Mouse (Mus musculus): ENCODE data around the gene Kcng4.

Gene Kcng4

DNA sequence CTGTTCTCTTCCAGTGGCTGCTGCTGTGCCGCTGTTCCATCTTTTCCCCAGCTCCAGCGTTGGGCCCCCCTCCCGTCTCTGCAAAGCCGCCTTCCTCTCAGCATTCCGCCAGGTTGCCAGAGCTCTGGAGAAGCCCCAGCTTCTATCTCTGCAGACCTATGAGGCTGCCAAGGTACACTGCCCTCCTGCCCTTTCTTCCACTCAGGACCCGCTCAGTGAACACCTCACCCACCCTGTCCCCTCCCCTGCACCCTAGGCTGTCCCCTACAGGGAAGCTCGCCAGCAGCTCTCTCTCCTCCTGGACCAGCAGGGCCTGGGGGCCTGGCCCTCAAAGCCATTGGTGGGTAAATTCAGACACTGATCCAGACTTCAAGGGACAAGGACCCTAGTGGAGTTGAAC is 19.1 kb downstream of the Kcng4 start:
- WGBS, result 75% methylated on average over 7 of the region's 7 CpGs

DNA sequence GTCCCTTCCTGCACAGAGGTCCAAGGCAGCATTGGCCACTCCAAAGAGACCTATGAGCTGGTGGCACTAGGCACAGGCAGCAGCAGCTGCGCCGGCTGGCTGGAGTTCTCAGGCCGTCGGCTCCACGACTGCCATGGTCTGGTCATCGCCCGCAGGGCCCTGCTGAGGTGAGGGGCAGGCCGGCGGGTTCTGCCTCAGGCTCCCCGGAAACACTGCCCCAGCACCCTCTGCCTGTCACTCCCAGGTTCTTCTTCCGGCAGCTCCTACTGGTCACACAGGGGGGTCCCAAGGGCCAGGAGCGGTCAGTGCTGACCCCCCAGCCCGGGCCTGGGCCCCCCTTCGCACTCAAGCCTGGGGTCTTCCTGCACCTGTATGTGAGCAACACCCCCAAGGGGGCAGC is 20.4 kb downstream of the Kcng4 start:
- 77% methylated on average over 14 of the region's 14 CpGs for WGBS

DNA sequence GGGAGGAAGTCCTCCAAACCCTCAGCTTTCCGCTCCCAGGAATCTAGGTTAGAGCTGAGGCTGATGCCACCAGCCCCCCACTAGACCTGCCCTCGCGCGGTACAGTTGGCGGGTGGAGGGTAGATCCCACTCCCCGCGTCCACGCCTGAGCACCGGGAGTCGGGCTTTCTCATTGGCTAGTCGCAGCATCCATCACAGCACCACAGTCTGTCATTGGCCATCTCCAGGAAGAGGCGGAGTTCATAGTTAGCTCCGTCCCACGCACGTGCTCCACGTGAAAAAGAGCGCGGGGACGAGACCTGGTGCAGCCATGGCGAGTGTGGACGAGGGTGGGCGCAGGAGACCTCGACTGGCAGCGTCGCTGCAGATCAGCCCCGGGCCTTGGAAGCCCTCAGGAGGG is 23.0 kb downstream of the Kcng4 start, which contains the start of gene Adad2:
Gene Adad2 (plus strand): TSS at position 277 of the 400 bp plus-strand sequence.
- WGBS, result 80% methylated on average over 26 of the region's 26 CpGs

DNA sequence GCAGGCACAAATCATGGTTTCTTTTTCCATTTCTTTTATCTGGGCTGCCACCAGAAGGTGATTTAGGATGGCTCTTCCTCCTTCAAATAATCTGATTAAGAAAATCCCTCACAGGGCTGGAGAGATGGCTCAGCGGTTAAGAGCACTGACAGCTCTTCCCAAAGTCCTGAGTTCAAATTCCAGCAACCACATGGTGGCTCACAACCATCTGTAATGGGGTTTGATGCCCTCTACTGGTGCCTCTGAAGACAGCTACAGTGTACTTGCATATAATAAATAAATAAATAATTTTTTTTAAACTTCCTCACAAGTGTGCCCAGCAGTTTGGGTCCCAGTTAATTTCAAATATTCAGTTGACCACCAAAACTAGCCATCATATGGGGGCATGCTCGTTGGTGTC is 29.3 kb downstream of the Kcng4 start:
- 87% methylated on average over 2 of the region's 2 CpGs for WGBS

DNA sequence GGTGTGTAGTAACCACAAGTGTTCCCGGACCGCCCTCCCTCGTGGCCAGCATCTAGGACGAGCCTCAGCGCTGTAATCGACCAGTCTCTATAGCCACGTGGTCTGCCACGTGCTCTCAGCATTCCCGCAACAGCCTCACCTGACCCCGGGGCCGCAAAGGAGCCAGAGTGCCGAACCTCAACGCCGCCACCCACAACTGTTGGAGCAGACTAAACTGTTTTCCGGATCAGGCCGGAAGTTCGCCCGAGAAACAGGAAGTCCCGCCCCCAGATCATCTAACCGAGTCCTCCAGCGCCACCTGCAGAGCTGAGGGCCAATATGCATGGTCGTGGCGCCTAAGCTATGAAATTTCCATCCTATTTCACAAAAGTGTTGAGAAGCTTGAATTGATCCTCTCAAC is 30.5 kb downstream of the Kcng4 start, which contains the start of gene Taf1c:
Gene Taf1c (minus strand): TSS at position 227 of the 400 bp plus-strand sequence.
- 0% methylated on average over 23 of the region's 23 CpGs for WGBS

DNA sequence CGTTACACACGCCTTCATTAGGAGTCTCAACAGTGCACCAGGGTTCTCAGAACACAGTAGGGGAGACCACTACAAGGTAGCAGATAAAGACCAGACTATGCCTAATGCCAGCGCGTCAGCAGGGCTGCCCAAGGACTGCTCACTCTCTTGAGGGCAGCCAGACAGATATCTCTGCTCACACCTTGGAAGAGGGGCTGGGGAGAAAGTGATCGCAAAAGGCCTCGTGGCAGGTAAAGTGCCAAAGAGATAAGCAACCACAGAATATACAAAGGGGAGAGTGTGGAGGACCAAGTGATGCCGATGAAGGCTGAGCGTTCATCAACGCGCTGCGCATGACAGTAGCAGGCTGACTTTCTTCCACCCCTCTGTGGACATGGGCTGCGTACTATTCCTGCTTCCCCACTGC is 31.1 kb downstream of the Kcng4 start:
- 27% methylated on average over 12 of the region's 12 CpGs for WGBS

DNA sequence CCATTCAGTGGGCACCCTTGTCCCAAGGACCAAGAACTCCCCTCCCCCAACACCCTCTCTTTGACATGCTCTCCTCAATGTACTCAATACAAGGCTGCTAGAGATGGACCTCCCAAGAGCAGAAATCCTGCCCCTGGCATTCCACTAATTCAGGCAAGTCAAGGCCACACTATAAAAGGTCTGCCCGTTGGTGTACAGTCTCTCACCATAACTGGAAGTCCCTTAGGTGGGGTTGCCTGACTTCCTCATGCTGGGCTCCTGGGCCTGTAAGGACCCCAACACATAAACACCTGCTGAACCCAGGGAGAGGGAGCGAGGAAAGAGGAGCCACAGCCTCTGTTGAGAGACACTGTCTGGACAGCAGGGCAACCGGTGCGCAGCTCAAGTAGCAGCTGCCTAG is 31.7 kb downstream of the Kcng4 start:
- 92% methylated on average over 4 of the region's 4 CpGs for WGBS

DNA sequence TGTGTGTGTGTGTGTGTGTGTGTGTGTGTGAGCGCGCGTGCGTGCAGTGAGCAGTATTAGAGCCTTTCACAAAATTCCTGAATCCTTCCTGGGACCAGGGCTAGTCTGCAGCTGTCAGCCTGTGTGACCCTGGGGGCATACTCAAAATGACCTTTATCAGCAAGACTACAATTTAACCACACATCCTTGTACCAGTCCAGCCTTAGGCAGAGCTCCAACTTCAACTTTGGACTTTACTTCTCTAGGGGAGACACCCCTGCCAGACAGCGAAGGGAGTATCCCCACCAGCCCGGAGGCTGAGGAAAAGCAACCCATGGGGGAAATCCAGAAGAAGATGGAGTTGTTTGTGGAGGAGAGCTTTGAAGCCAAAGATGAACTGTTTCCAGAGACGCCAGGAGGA is 44.0 kb downstream of the Kcng4 start:
- WGBS, result 91% methylated on average over 7 of the region's 7 CpGs

DNA sequence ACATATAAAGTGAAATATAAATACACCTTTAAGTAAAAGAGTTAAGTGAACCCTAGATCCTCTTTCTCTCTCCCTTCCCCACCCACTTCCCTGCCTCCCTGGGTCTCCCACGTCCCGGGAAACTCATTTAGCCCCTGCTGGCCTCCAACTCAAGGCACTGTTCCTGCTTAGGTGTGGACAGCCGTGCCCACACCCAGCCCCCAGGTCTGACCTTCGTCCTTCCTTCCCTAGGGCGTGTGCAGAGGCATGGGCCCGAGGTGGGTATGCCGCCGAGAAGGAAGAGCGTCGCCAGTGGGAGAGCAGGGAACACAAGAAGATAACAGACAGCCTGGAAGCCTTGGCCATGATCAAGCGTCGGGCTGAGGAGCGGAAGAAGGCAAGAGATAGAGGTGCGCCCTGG is 45.1 kb downstream of the Kcng4 start:
- WGBS, result 83% methylated on average over 14 of the region's 14 CpGs

DNA sequence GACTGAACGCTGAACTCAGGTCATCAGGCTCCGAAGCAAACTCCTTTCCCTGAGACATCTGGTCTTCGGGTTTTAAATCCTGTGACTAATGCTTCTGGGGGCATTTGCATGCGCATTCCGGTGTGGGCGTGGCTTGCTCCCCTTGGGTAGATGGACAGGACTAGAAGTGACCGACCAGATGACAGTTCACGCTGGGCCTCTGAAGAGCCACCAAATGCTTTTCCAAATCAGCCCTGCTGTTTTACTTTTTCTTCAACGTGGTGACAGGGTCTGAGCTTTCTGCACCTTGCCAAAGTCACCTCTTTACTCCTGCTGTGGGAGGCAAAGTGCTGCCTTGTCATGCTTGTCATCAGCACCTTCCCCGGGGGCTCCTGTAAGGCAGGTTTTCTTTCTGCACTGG is 46.6 kb downstream of the Kcng4 start:
- 47% methylated on average over 10 of the region's 10 CpGs for WGBS

DNA sequence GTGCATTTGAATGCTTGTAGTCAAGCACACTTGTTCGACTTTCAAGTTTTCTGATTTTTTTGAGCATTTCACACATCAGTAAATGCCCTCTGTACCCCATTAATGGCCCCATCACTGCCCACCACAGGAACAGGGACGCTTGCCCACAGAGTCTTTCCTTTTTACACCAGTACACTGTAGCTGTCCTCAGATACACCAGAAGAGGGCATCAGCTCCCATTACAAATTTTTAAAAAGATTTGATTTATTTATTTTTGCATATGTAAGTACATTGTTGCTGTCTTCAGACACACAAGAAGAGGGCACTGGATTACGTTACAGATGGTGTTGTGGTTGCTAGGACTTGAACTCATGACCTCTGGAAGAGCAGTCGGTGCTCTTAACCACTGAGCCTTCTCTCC is 47.2 kb downstream of the Kcng4 start:
- 75% methylated on average over 4 of the region's 4 CpGs for WGBS

DNA sequence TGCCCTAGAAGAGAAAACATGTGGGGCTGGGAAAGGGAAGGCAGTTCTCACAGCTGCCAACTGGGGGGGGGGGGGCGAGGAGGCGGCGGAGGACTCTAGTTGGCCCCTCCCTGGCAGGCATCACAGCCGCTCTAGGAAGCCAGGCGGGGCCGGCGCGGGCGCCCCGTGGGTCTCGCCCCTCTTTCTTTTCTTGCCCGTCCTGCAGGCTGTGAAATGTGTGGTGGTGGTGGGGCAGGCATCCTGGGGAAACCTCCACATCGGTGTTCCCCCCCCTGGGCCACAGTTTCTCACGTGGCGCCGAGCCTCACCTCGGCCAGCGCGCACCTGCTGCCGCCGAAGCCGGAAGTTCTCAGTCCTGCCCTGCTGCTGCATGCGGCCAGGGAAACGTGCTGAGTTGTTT is 49.6 kb downstream of the Kcng4 start:
- WGBS, result 21% methylated on average over 24 of the region's 24 CpGs

DNA sequence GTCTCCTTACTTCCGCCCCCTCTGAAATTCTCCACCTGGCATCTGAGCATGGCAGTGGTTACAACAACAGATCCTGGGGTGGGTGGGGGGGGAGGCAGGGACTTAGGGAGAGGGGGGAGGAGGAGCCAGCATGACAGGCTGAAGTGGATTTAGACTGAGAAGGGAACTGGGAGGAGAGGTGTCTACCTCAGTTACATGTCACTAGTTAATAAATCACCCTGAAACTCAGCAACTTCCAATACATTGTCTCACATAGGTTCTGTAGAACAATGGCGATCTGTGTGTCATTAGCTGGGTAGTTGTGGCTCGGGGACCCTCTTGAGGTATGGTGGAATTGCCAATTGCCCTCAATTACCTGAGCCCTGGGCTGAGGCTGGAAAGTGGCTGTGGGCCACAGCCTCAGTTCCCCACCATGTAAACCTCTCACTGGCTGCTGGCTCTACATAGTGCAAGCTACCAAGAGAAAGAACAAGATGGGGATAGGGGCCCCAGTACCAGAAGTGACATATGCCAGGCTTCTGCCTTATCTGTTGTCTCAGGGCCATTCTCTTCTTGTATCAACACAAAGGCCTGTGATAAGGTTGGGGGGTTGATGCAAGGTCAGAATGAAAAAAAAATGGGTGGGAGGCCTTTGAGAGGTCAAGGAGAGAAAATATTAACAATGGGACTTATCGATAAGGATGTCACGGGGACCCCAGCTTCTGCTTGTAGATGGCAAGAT is 54.9 kb downstream of the Kcng4 start:
- WGBS, result 93% methylated on average over 5 of the region's 5 CpGs

DNA sequence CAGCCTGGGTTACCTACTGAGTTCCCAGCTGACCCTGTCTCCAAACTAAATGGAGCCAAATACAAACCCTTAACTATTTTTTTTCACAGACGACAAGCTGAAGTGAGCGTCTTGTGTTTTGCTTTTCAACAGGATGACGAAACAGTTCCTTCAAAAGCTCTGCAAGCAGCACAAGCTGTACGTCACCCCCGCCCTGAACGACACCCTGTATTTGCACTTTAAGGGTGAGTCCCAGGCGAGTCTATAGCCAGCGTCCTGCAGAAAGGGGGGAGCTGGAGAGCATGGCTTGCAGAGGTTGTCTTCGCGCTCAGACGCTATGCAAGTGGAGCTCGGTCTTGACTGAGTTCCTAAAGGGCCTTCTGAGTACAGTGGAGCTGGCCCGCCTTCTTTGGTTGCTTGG is 56.4 kb downstream of the Kcng4 start:
- WGBS, result 72% methylated on average over 13 of the region's 13 CpGs

DNA sequence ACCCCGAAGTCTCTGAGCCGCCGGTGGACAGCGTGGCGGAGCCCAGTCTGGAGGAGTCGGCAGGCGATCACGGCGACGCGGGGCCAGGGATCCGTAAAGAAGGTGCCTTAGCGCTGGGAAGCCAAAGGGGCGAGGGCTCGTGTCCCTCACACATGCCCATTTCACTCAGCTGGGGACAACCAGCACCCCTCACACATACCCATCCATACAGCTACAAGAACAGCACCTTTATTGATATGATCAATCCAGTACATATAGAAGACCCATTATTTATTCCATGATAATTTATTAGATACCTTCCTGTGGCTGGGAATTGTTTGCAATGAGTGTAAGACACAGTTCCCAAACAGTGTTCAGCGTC is 60.1 kb downstream of the Kcng4 start:
- under 1% methylated on average over 16 of the region's 16 CpGs for WGBS

DNA sequence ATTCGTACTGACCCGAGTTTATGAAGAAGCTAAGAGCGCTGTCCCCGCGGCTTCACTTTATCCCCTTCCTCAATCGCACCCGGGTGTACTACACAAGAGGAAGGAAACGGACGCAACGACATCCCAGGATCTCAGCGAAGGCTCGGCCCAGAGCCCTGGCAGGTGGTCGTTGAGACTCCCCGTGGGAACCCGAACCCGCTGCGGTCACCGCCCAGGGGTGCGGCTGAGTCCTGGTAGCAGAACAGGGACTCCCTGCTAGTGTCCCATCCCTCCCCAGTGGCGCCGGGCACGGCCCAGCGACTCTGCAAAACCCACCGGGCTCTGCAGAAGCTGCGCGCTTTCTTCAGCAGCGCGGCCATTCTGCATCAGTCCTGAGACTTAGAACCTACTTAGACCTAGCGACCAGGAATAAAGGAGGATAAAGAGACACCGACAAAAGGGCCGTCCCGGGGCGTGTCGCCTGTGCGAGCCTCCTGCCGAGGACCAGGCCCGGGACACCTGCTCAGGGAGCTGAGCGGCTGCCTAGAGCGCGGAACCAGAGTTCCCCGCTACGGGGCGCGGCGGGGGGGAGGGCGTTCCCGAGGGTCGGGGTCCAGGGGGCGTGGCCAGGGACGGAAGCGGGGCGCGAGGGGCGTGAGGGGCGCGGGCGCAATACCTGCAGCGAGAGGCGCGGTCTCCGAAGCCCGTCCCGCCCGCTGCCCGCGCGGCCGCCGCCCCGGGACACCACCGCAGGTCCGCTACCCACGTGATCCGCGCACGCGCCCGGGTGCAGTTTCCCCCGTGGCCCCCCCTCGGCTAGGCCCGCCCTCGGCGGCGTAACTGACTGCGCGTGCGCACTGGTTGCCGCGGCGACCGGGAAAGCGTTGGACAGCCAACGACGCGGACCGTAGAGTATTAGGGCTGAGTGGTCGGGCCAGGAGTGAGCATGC is 60.8 kb downstream of the Kcng4 start, which contains the start of the genes Hsdl1 and Dnaaf1:
Gene Hsdl1 (minus strand): TSS at position 747 of the 929 bp plus-strand sequence.
Gene Dnaaf1 (plus strand): TSS at position 799 of the 929 bp plus-strand sequence.
- 1% methylated on average over 97 of the region's 97 CpGs for WGBS

Measured in cerebral cortex, adult 2 months (tissue).